Mouse (Mus musculus) limb, embryonic 15.5 days (tissue): ENCODE results near the gene Ptpn9. TPM values are rescaled to one million over a fixed set of nuclear protein-coding genes. Genes with fewer than 3 reads are reported as not detected.

ENCODE experiments used
- ATAC-seq: fragments of 200-750 bp; cut with Nextera tagmentation; 2 replicates; pipeline ENCODE4 v1.8.0; 2017; ENCODE audit warnings: low read depth, moderate TSS enrichment; ENCODE audit not compliant: insufficient number of reproducible peaks, low FRiP score, low TSS enrichment
- H3K27ac ChIP-seq: fragments of 300-500 bp; sonication (generic); 2 replicates; pipeline ENCODE4 v1.5.1; 2015; ENCODE audit warnings: moderate library complexity, mild to moderate bottlenecking, inconsistent platforms
- H3K27me3 ChIP-seq: fragments of 300-500 bp; sonication (generic); 2 replicates; pipeline ENCODE4 v1.6.1; 2015; ENCODE audit warnings: inconsistent platforms
- H3K36me3 ChIP-seq: fragments of 300-500 bp; sonication (generic); 2 replicates; pipeline ENCODE4 v1.6.1; 2015; ENCODE audit warnings: inconsistent platforms
- H3K4me1 ChIP-seq: fragments of 300-500 bp; sonication (generic); 2 replicates; pipeline ENCODE4 v1.6.1; 2015; ENCODE audit warnings: inconsistent platforms
- H3K4me2 ChIP-seq: fragments of 300-500 bp; sonication (generic); 2 replicates; pipeline ENCODE4 v1.6.1; 2015; ENCODE audit warnings: mild to moderate bottlenecking, inconsistent platforms
- H3K4me3 ChIP-seq: fragments of 300-500 bp; sonication (generic); 2 replicates; pipeline ENCODE4 v1.5.1; 2015; ENCODE audit warnings: mild to moderate bottlenecking, inconsistent platforms
- H3K9ac ChIP-seq: fragments of 300-500 bp; sonication (generic); 2 replicates; pipeline ENCODE4 v1.6.1; 2015; ENCODE audit warnings: inconsistent platforms
- H3K9me3 ChIP-seq: fragments of 300-500 bp; sonication (generic); 2 replicates; pipeline ENCODE4 v1.6.1; 2016; ENCODE audit warnings: inconsistent platforms
- WGBS: fragments of 180-500 bp; shearing (Covaris S2); methylation state at CpG from one replicate; pipeline ENCODE4 v1.1.7; 2015; 5-methylcytosine and 5-hydroxymethylcytosine counted together
- polyA plus RNA-seq: library from polyadenylated mRNA; unstranded; fragments of >200 nt; fragmentation: Nextera tagmentation; extraction: Ambion mirVana; gene quantifications from 2 replicates; pipeline ENCODE4 v1.2.1, GENCODE M21; 2015

Ptpn9 gene
- polyA plus RNA-seq, 1 experiment from 2014 or later, result 22.9 TPM

DNA sequence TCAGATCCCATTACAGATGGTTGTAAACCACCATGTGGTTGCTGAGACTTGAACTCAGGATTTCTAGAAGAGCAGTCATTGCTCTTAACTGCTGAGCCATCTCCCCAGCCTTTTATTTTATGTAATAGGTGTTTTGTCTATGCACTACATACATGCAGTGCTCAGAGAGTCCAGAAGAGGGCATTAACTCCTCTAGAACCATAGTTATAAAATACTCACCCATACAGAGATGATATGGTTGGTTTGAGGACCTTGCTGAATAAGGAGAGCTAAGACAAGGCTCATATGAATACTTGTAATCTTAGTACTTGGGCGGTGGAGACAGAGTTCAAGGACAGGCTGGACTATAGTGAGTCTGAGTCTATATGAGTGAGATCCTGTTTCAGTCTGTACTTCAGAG is 61.5 kb downstream of the Ptpn9 start:
- no peak overlapping the region for H3K4me3 ChIP-seq
- no peak for ATAC-seq
- H3K9ac ChIP-seq, result no peak overlapping the region
- peaks cover 62% of the 10 kb centered on the region for H3K36me3 ChIP-seq
- H3K27ac ChIP-seq, result no peak overlapping the region
- WGBS, result 83% methylated on average over 1 of the region's 1 CpGs
- no peaks in the 10 kb centered on the region for H3K4me1 ChIP-seq
- H3K9me3 ChIP-seq, result no peaks in the 10 kb centered on the region
- H3K4me2 ChIP-seq, result no peak overlapping the region
- no peaks in the 10 kb centered on the region for H3K27me3 ChIP-seq

DNA sequence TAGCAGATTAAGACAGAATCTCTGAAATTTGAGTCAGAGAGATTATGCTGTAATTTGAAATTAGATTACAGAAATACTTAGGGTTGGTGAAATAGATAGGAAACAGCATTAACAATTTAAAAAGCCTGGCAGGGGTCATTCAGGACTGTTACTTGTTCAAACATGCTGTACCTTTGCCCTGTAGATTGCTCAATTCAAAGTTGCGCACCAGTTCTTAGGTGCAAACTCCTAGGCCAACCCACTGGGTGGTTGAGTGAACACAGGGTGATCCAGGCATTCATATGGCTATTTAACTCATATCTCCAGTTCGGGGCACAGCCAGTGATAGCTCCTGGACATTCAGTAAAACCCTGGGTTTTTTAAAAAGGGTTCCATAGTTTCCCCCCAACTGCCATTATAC is 69.4 kb downstream of the Ptpn9 start:
- peaks cover 32% of the 10 kb centered on the region for H3K36me3 ChIP-seq
- no peak overlapping the region for H3K4me2 ChIP-seq
- no peaks in the 10 kb centered on the region for H3K9me3 ChIP-seq
- H3K27ac ChIP-seq, result no peak overlapping the region
- ATAC-seq, result no peak
- 90% methylated on average over 2 of the region's 2 CpGs for WGBS
- no peak overlapping the region for H3K9ac ChIP-seq
- no peak overlapping the region for H3K4me3 ChIP-seq
- no peaks in the 10 kb centered on the region for H3K27me3 ChIP-seq
- H3K4me1 ChIP-seq, result no peaks in the 10 kb centered on the region

DNA sequence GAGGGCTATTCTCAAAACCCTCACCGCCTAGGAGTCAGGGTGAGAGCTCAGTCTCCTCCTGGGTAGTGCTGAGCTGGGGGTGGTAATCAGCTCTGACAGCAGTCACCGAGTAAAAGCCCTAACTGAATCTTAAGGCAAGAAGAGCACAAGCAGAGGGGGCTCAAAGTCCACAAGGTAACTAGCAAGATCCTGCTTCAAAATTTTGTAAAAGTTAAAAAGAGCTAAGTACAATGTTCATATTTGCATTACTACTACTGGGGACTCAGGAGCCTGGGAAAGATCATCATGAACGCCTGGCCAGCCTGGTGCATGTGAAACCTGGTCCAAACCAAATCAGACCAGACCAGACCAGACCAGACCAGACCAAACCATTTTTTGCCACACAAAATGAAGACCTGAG is 73.5 kb downstream of the Ptpn9 start:
- Histone ChIP-seq H3K4me1 (peaks cover 12% of the 10 kb centered on the region; the same call in 1 of the 2 replicates), H3K27ac (no peak overlapping the region), H3K4me2 (no peak overlapping the region), H3K9ac (no peak overlapping the region), H3K27me3 (no peaks in the 10 kb centered on the region), H3K4me3 (no peak overlapping the region), H3K9me3 (no peaks in the 10 kb centered on the region), H3K36me3 (peaks cover 3% of the 10 kb centered on the region; the same call in 1 of the 2 replicates)
- 73% methylated on average over 3 of the region's 3 CpGs for WGBS
- no peak for ATAC-seq

DNA sequence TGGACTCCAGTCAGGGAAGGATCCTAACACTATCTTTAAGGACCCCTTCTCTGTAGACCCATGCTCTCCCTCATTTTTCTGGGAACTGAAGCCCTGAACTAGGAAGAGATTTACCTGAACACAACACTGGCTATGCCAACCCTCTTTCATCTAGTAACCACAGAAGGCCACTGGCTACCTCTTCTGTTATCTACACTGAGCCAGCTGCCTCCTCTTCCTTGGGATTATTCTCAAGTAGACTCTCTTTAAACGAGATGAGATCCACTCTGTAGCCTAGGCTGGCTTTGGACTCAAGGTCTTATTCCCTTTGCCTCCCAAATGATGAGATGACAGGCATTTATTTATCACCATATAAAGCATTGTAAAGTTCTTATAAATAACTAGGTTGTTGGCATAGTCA is 75.5 kb downstream of the Ptpn9 start:
- no peak for ATAC-seq
- no peak overlapping the region for H3K4me2 ChIP-seq
- no peaks in the 10 kb centered on the region for H3K9me3 ChIP-seq
- H3K27ac ChIP-seq, result no peak overlapping the region
- 59% methylated on average over 1 of the region's 1 CpGs for WGBS
- no peak overlapping the region for H3K4me3 ChIP-seq
- H3K27me3 ChIP-seq, result no peaks in the 10 kb centered on the region
- peaks cover 24% of the 10 kb centered on the region for H3K4me1 ChIP-seq
- H3K9ac ChIP-seq, result no peak overlapping the region
- peaks cover 2% of the 10 kb centered on the region; the same call in 1 of the 2 replicates for H3K36me3 ChIP-seq

DNA sequence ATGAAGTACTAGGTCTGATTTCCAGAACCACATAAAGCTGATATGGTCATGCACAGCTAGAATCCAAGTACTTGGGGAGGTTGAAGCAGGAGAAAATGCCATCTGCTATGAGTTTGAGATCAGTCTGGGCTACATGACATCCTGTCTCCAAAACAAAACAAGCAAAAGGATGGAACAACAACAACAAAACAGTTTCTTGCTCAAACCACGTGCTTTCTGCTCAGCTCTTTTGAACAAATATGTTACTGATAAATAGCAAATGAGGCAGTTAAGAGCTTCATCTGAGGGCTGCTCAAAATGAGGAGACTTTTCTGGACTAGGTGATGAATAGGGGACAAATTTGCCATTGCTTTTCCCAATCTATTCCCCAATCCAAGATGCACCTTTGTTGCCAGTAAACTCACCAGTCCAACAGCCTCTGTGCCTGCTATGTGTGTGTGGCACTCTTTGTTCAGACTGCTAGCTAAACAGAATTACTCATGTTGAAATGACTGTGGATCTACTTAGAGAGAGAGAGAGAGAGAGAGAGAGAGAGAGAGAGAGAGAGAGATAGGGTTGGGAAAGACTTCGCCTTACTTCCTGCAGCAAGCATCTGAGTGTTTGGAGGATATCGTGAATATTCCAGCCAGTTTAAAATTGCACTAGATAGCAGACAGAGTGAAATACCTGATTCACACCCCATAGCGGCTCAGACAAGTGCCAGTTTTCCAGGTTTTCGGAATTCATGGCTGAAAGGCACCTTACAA is 76.2 kb downstream of the Ptpn9 start:
- 15% methylated on average over 5 of the region's 5 CpGs for WGBS
- H3K9ac ChIP-seq, result peak overlapping the region; percentile 42; the same call in 1 of the 2 replicates
- no peak for ATAC-seq

DNA sequence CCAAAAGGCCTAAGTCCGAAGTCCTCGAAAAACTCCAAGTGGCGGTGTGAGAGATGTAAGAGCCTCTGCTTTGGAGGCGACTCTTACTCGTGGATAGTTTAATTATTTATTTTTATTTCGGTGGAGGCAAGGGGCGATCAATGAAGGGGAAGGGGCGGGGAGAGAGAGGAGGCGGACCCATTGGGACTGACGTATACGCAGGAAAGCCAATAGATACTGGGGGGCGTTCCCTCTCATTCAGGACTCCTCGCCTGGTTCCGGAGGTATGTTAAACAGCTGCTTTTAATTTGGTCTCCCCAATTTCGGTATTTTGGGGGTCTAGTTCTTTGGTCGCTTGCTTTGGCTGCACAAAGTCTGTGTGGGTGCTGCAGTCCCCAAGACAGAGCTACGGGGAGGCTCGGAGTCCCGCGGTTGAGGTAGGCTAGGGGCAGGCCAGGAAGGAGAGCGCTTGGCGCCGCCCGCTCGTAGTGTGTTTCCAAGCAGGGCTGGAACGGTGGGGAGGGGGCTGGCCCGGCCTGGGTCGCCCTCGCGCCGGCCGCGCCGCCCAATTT is 77.2 kb downstream of the Ptpn9 start, which contains the start of gene Sin3a:
TSS of gene Sin3a (plus strand) at position 240 of the 551 bp plus-strand sequence.
- peak within 1 kb of the TSS; percentile 61 for H3K4me3 ChIP-seq
- WGBS, result under 1% methylated on average over 34 of the region's 34 CpGs

More for the DNA sequence above, 76.2 kb downstream of the Ptpn9 start:
- Histone ChIP-seq H3K9me3 (no peaks in the 10 kb centered on the region), H3K4me3 (peak overlapping the region; percentile 61), H3K27ac (peak overlapping the region; percentile 100), H3K27me3 (no peaks in the 10 kb centered on the region), H3K4me2 (peak overlapping the region; percentile 84), H3K4me1 (peaks cover 27% of the 10 kb centered on the region), H3K36me3 (no peaks in the 10 kb centered on the region)

DNA sequence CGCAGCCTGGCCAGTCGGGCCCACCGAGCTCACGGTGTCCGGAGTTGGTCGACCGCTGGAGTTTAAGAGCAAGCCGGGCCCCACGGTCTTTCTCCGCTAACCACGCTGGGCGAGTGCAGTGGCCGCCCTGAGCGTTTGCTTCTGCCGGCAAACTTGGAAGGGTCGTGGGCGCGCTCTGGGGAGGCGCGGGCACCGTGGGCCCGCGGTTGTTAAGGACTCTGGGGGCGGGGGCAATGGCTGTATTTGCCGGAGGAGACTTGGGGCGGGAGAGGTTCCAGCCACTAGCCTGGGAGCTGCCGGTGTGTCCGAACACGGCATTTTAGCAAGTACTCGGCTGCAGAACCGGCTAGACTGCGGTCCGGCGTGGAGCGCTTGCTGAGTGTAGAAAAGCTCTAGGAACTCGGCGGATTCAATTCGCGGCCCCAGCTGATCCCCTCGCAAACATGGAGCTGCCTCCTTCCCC is 77.8 kb downstream of the Ptpn9 start:
- Histone ChIP-seq H3K4me2 (peak overlapping the region; percentile 84), H3K27ac (peak overlapping the region; percentile 100), H3K4me3 (peak overlapping the region; percentile 61), H3K4me1 (peaks cover 30% of the 10 kb centered on the region), H3K9me3 (no peaks in the 10 kb centered on the region), H3K36me3 (no peaks in the 10 kb centered on the region), H3K27me3 (no peaks in the 10 kb centered on the region), H3K9ac (peak overlapping the region; percentile 74)
- under 1% methylated on average over 39 of the region's 40 CpGs for WGBS
- ATAC-seq, result no peak

More for the DNA sequence above, 77.2 kb downstream of the Ptpn9 start, which contains the start of gene Sin3a:
- Histone ChIP-seq H3K9ac (peak within 1 kb of the TSS; percentile 74), H3K27me3 (no peaks in the 10 kb centered on the region), H3K4me1 (peaks cover 27% of the 10 kb centered on the region), H3K27ac (peak within 1 kb of the TSS; percentile 100), H3K36me3 (no peaks in the 10 kb centered on the region), H3K9me3 (no peaks in the 10 kb centered on the region), H3K4me2 (peak within 1 kb of the TSS; percentile 84)
- no peak for ATAC-seq

DNA sequence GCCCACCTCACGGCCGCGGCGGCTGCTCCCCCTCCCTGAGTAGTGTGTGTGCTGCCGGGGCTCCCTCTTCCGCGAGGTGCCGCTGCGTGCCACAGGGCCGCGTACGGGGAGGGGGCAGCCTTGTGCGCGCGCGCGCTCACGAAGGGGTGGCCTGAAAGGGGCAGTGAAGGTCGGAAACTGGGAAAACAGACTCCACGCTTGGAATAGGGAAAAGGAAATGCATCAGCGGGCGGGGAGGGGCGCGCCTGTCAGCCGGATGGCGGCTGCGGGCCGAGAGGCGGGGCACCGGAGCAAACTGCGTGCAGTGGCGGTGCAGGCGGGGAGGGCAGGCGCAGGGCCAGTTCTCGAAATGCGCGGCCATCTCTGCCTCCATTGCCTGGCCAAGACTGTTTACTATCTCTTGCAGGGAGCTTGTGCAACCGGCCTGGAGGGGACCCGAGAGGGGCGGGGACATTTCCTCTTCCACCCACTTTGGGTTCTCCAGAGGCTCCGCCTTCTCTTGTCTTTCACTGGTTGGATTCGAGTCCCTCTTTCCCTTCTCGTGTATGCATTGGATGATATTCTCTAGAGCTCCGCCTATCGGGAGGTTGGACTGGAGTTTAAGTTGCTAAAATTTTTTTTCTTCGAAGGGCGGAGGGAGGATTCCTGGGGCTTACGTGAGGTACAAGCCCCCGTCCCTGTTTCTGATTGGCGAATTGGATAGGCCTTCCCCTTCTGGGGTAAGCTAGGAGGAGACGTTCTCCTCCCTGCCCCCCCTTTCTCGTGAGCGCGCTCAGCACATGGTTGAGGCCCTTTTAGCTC is 78.5 kb downstream of the Ptpn9 start:
- peak overlapping the region; percentile 74 for H3K9ac ChIP-seq
- ATAC-seq, result peak; percentile 83
- H3K36me3 ChIP-seq, result no peaks in the 10 kb centered on the region
- peak overlapping the region; percentile 100 for H3K27ac ChIP-seq
- no peaks in the 10 kb centered on the region for H3K9me3 ChIP-seq
- peaks cover 30% of the 10 kb centered on the region for H3K4me1 ChIP-seq
- WGBS, result under 1% methylated on average over 50 of the region's 54 CpGs
- peak overlapping the region; percentile 61 for H3K4me3 ChIP-seq
- H3K4me2 ChIP-seq, result peak overlapping the region; percentile 84
- no peaks in the 10 kb centered on the region for H3K27me3 ChIP-seq

DNA sequence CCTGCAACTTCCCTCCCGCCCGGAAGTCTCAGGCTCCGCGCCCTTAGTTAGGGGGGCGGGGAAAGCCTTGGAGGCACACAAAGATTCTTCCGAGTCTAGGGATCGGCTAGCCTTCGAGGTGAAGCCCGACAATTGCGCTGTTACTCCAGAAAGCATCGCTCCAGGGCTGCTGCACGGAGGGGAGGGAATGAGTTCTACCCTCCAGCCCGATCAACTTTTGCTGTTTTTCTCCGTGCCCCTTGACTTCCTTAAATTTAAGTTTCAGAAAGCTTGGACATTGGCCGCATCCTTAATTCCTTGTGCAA is 79.0 kb downstream of the Ptpn9 start:
- Histone ChIP-seq H3K4me1 (peaks cover 30% of the 10 kb centered on the region), H3K36me3 (no peaks in the 10 kb centered on the region), H3K9ac (peak overlapping the region; percentile 64), H3K27ac (peak overlapping the region; percentile 100), H3K4me2 (peak overlapping the region; percentile 83), H3K27me3 (no peaks in the 10 kb centered on the region), H3K4me3 (peak overlapping the region; percentile 61), H3K9me3 (no peaks in the 10 kb centered on the region)
- ATAC-seq, result no peak
- WGBS, result under 1% methylated on average over 15 of the region's 15 CpGs

DNA sequence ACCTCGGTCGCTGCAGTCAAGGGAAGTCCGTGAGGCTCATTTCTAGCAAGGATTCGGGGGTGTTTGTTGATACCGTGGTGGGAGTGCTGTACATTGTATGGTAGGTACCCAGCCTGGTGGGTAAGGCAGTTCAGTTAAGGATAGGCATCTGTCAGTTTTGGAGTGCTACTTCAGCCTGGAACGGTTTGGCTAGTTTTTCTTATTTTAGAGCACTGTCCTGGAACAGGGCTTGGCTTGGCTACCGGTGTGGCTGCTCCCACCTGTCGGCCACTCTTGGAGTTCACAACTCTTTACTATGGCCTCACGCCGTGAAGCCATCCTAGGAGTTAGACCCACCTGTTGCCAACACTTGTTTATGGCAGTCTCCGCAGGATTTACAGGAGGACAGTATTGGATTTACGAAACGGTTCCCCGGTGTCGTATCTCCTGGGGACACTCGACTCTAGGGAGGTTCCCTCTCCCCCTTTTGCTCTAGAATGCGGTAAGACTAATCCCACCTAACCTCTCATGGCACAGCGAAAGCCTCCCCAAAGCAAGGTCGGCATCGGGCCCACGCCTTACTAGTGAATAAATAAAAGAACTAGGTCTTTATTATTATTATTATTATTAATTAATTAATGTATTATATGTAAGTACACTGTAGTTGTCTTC is 79.6 kb downstream of the Ptpn9 start:
- 5% methylated on average over 21 of the region's 21 CpGs for WGBS
- H3K4me2 ChIP-seq, result peak overlapping the region; percentile 83
- no peak for ATAC-seq
- H3K9me3 ChIP-seq, result no peaks in the 10 kb centered on the region
- H3K4me1 ChIP-seq, result peaks cover 30% of the 10 kb centered on the region
- no peaks in the 10 kb centered on the region for H3K36me3 ChIP-seq
- H3K9ac ChIP-seq, result peak overlapping the region; percentile 64
- H3K27me3 ChIP-seq, result no peaks in the 10 kb centered on the region
- H3K4me3 ChIP-seq, result peak overlapping the region; percentile 61
- H3K27ac ChIP-seq, result peak overlapping the region; percentile 100

DNA sequence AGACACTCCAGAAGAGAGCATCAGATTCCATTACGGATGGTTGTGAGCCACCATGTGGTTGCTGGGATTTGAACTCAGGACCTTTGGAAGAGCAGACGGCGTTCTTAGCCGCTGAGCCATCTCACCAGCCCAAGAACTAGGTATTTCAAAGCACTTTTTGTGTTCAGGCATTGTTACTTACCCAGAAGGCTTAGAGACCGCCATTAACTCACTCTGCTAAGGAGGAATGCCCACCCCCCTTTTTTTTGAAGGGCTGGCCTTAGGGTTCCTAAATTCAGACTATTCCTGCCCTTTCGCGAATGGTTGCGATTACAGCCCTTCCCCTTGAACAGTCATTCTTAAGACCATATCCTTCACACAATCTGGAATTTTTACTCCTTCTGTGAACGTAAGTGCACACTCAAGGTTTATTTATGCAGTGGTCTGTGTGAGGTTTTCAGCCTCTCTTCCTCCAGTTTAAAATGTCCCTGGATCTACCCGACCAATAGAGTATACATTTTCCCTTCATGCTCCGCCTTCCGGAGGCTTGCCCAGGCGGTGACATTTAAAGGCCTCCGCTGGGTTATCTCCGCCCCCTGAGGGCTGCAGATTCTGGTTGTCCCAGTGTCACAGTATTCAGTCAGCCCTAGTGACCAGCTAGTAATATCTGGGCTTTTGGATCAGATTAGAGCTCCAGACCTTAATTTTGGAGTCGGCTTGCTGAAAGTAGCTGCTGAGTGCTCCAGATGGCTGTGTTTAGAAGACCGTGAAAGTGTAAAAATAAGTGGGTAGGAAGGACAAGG is 80.3 kb downstream of the Ptpn9 start:
- Histone ChIP-seq H3K9ac (0 out of 2 replicates have a peak overlapping the region, but pooled peaks have one; percentile 31), H3K4me3 (peak overlapping the region; percentile 61), H3K36me3 (no peaks in the 10 kb centered on the region), H3K4me2 (peak overlapping the region; percentile 83), H3K27ac (peak overlapping the region; percentile 100), H3K9me3 (no peaks in the 10 kb centered on the region), H3K27me3 (no peaks in the 10 kb centered on the region), H3K4me1 (peaks cover 30% of the 10 kb centered on the region)
- WGBS, result 6% methylated on average over 17 of the region's 17 CpGs
- ATAC-seq, result no peak
